Mouse (Mus musculus) ES-E14 (cell line): ENCODE data around the gene Nppc. TPM values are rescaled to one million over a fixed set of nuclear protein-coding genes. Genes with fewer than 3 reads are reported as not detected.
A peak's percentile ranks its signal among the peaks of the same experiment; 100 is the strongest.

Experiments
- DNase-seq: peaks from one replicate; pipeline ENCODE4 v3.0.0-alpha.2; 2013; ENCODE audit warnings: low read depth, low spot score
- H3K27ac ChIP-seq: 2 replicates; pipeline ENCODE4 v1.5.1; 2012; ENCODE audit warnings: low read depth, mild to moderate bottlenecking, low read length, moderate library complexity, mixed read lengths; ENCODE audit not compliant: poor library complexity, insufficient read depth, severe bottlenecking
- H3K36me3 ChIP-seq: 2 replicates; pipeline ENCODE4 v1.6.1; 2012; ENCODE audit warnings: mild to moderate bottlenecking, low read length, moderate library complexity, mixed read lengths; ENCODE audit not compliant: control insufficient read depth, poor library complexity, insufficient read depth, severe bottlenecking
- H3K4me1 ChIP-seq, 2 experiments: fragments of 150-350 bp in 1 of 2; sonication (generic) in 1 of 2; 2 replicates each; pipeline ENCODE4 v1.6.1; 2012; ENCODE audit warnings: low read length in 2 of 2, mild to moderate bottlenecking in 1 of 2, mixed read lengths in 1 of 2; ENCODE audit not compliant: control insufficient read depth in 2 of 2, insufficient read depth in 2 of 2, poor library complexity in 1 of 2
- H3K4me3 ChIP-seq, 2 experiments: fragments of 150-350 bp in 1 of 2; sonication (generic) in 1 of 2; 2 replicates each; pipeline ENCODE4 v1.5.1; 2012; ENCODE audit warnings: low read length in 2 of 2, low read depth in 1 of 2, mild to moderate bottlenecking in 1 of 2, mixed read lengths in 1 of 2; ENCODE audit not compliant: insufficient read depth in 1 of 2, poor library complexity in 1 of 2, severe bottlenecking in 1 of 2
- H3K9ac ChIP-seq: 2 replicates; pipeline ENCODE4 v1.6.1; 2012; ENCODE audit warnings: low read depth, mild to moderate bottlenecking, low read length, mixed read lengths; ENCODE audit not compliant: poor library complexity, insufficient read depth, severe bottlenecking
- H3K9me3 ChIP-seq: fragments of 150-350 bp; sonication (generic); 2 replicates; pipeline ENCODE4 v1.6.1; 2012; ENCODE audit warnings: low read depth, mild to moderate bottlenecking, low read length; ENCODE audit not compliant: control insufficient read depth, insufficient read depth
- CHD2 ChIP-seq: IDR thresholded peaks from 2 replicates; pipeline ENCODE4 v1.6.1; 2014; ENCODE audit warnings: mild to moderate bottlenecking, low read depth, low read length, inconsistent platforms
- HCFC1 ChIP-seq: IDR thresholded peaks from 2 replicates; pipeline ENCODE4 v1.6.1; 2012; ENCODE audit warnings: low read length, inconsistent platforms, borderline replicate concordance; ENCODE audit not compliant: insufficient read depth
- MAFK ChIP-seq: IDR thresholded peaks from 2 replicates; pipeline ENCODE4 v1.6.1; 2014; ENCODE audit warnings: mild to moderate bottlenecking, low read depth, low read length, inconsistent platforms; ENCODE audit not compliant: insufficient read depth
- ZC3H11A ChIP-seq: IDR thresholded peaks from 2 replicates; pipeline ENCODE4 v1.6.1; 2012; ENCODE audit warnings: low read depth, mild to moderate bottlenecking, inconsistent platforms, low read length, borderline replicate concordance
- ZNF384 ChIP-seq: IDR thresholded peaks from 2 replicates; pipeline ENCODE4 v1.6.1; 2012; ENCODE audit warnings: low read depth, low read length, inconsistent platforms
- in situ Hi-C, 2 experiments: fragments of 600-800 bp; cut with MboI; formaldehyde crosslinking; loops; one replicate each; pipeline ENCODE4 v1.15.1; 2025; ENCODE audit warnings: low sequenced_read_pairs in 2 of 2, inconsistent platforms in 1 of 2; ENCODE audit not compliant: unreplicated experiment in 2 of 2
- total RNA-seq: library from RNA; depleted of rRNA; stranded (reverse); fragments of 300-350 nt; gene quantifications from 2 replicates; pipeline ENCODE4 v1.2.3, GENCODE M21; 2012

Gene Nppc
- total RNA-seq, 1 experiment, result 0.45 TPM

DNA sequence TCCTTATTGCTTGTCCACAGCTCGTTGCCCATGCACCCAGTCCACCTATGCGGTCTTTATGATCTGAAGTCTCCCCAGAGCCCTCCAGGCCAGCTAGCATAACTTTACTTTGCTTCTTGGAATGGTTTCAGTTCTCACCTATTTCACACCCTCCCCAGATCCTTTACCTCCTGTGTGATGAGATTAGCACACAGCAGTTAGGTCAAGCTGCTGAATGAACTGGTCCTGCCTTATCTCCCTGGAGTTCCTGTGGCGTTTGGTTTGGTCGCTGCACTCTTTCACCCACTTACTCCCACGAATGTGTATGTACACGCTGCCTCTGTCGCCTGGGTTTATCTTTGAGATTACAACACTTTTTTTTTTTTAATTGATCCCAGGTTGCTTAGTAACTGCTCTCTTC is 30.0 kb upstream of the Nppc start:
- H3K9me3 ChIP-seq, result no peaks in the 10 kb centered on the region
- in situ Hi-C loops, result no loop called here
- peaks cover 0 to 4% of the 10 kb centered on the region in 2 experiments; a peak in 2 of 4 replicates for H3K4me1 ChIP-seq
- no peaks in the 10 kb centered on the region for H3K36me3 ChIP-seq
- DNase-seq, result no peak
- no peak overlapping the region for H3K27ac ChIP-seq
- no peak overlapping the region for H3K4me3 ChIP-seq
- H3K9ac ChIP-seq, result no peak overlapping the region
- no peak for TF ChIP-seq MAFK
- no peak for TF ChIP-seq HCFC1
- no peak for TF ChIP-seq ZNF384
- no peak for TF ChIP-seq ZC3H11A
- no peak for TF ChIP-seq CHD2

DNA sequence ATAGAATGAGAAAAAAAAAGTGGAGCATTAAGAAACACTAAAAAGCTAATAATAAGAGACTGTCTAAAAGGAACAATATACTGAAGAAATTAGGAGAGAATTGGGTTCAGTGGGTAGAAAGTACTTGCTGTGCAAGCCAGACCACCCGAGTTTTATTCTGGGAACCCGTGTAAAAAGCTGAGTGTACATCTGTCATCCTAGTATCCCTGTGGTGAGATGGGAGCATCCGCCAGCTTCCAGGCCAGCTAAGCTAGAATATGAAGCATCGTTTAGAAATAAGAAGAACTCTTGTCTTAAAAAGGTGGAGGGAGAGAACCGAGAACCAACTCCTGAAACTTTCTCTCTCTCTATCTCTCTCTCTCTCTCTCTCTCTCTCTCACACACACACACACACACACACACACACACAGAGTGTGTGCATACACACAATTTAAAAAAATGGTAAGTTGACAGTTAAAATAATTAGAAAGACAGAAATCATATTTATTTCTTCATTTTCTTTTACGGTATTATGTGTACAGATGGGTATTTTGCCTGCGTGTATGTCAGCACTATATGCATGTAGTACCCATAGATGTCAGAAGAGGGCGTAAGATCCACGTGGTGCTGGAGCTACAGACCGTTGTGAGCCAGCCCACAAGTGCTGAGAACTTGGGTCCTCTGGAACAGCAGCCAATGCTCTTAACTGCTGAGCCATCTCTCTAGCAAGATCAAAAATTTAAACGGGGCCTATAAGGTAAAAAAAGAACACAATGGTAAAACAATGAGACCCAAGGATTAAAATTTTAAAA is 29.2 kb upstream of the Nppc start:
- Histone ChIP-seq H3K4me1 (peaks cover 0 to 4% of the 10 kb centered on the region in 2 experiments; a peak in 2 of 4 replicates), H3K9me3 (no peaks in the 10 kb centered on the region), H3K4me3 (no peak overlapping the region), H3K36me3 (no peaks in the 10 kb centered on the region), H3K9ac (no peak overlapping the region), H3K27ac (no peak overlapping the region)
- in situ Hi-C loops, result no loop called here
- DNase-seq, result peak; percentile 64
- TF ChIP-seq HCFC1 (no peak), ZC3H11A (peak; percentile 67)

DNA sequence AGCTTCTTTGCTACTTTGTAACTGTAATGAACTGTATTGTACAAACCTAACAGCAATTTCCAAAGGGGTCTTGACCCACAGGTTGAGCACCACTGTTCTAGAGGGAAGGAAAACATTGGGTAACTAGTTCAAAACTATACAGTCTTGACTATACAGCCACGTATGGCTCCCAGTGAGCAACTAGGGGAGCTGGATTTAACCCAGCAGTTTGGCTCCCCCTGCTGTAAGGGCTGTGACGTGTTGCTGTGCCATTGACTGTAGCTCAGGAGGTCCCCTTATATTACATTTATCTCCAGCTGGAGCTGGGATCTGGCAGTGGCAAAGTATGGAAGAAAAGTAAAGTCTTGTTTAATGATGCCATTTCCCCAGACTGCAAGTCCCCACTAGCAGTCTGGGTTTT is 28.4 kb upstream of the Nppc start:
- Histone ChIP-seq H3K4me1 (peaks cover 0 to 4% of the 10 kb centered on the region in 2 experiments; a peak in 2 of 4 replicates), H3K36me3 (no peaks in the 10 kb centered on the region), H3K27ac (no peak overlapping the region), H3K9me3 (no peaks in the 10 kb centered on the region), H3K4me3 (no peak overlapping the region), H3K9ac (no peak overlapping the region)
- in situ Hi-C loops, result no loop called here
- no peak for DNase-seq
- TF ChIP-seq MAFK (no peak), CHD2 (no peak), ZNF384 (no peak), HCFC1 (no peak), ZC3H11A (no peak)

DNA sequence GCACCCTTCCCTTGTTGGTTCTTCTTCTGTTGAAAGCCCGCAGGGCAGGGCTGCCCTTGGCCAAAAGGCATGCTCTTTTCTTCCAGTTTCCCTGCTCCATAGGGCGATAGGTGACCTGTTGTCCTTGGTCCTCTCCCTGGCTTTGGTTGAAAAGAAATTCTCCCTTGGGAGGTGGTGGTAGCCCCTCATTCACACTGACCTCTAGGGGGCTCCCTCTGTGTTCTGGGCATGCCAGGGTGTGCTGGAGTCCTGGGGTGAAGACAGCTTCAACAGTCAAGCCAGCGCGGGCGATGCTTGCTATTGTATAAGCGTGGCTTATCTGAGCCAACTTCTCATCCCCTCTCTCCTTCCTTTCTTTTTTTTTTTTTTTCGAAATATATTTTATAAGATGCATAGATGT is 26.6 kb upstream of the Nppc start:
- Histone ChIP-seq H3K27ac (no peak overlapping the region), H3K9me3 (no peaks in the 10 kb centered on the region), H3K9ac (no peak overlapping the region), H3K36me3 (no peaks in the 10 kb centered on the region), H3K4me3 (no peak overlapping the region), H3K4me1 (no peaks in the 10 kb centered on the region)
- in situ Hi-C loops, result no loop called here
- DNase-seq, result no peak
- TF ChIP-seq ZC3H11A (no peak), MAFK (no peak), ZNF384 (no peak), HCFC1 (no peak), CHD2 (no peak)
